Mouse (Mus musculus) intestine, postnatal 0 days (tissue): ENCODE measurements around the gene Palm. TPM values are rescaled to one million over a fixed set of nuclear protein-coding genes. Genes with fewer than 3 reads are reported as not detected.
A peak's percentile ranks its signal among the peaks of the same experiment; 100 is the strongest.

Source experiments
- ATAC-seq: fragments of 200-750 bp; cut with Nextera tagmentation; 2 replicates; pipeline ENCODE4 v1.8.0; 2017; ENCODE audit warnings: mild to moderate bottlenecking, moderate TSS enrichment, moderate library complexity
- H3K27ac ChIP-seq: fragments of 300-500 bp; sonication (generic); 2 replicates; pipeline ENCODE4 v1.5.1; 2014; ENCODE audit warnings: mild to moderate bottlenecking, low read depth, low read length, moderate library complexity
- H3K27me3 ChIP-seq: fragments of 300-500 bp; sonication (generic); replicated peaks from 2 replicates; pipeline ENCODE4 v1.6.1; 2014; ENCODE audit warnings: low read length, mixed read lengths; ENCODE audit not compliant: control insufficient read depth, insufficient read depth
- H3K36me3 ChIP-seq: fragments of 300-500 bp; sonication (generic); 2 replicates; pipeline ENCODE4 v1.6.1; 2014; ENCODE audit warnings: mild to moderate bottlenecking, moderate library complexity; ENCODE audit not compliant: control insufficient read depth, insufficient read depth
- H3K4me1 ChIP-seq: fragments of 300-500 bp; sonication (generic); replicated peaks from 2 replicates; pipeline ENCODE4 v1.6.1; 2014; ENCODE audit warnings: antibody characterized with exemption, low read length, mixed read lengths; ENCODE audit not compliant: control insufficient read depth, insufficient read depth
- H3K4me2 ChIP-seq: fragments of 300-500 bp; sonication (generic); replicated peaks from 2 replicates; pipeline ENCODE4 v1.6.1; 2014; ENCODE audit warnings: low read depth, mild to moderate bottlenecking, moderate library complexity
- H3K4me3 ChIP-seq: fragments of 300-500 bp; sonication (generic); 2 replicates; pipeline ENCODE4 v1.5.1; 2014; ENCODE audit warnings: low read depth, low read length
- H3K9ac ChIP-seq: fragments of 300-500 bp; sonication (generic); 2 replicates; pipeline ENCODE4 v1.6.1; 2014; ENCODE audit warnings: mild to moderate bottlenecking, low read depth, low read length
- H3K9me3 ChIP-seq: fragments of 300-500 bp; sonication (generic); 2 replicates; pipeline ENCODE4 v1.6.1; 2016; ENCODE audit warnings: mixed run types; ENCODE audit not compliant: control insufficient read depth
- CTCF ChIP-seq: sonication (generic); IDR thresholded peaks from 2 replicates; pipeline ENCODE4 v1.5.1; 2016; ENCODE audit warnings: low read depth, mild to moderate bottlenecking, control low read depth, antibody characterized with exemption, moderate library complexity
- WGBS: fragments of 180-500 bp; shearing (Covaris S2); extraction: QIAGEN DNeasy Blood & Tissue Kit; methylation state at CpG from one replicate; pipeline ENCODE4 v1.1.7; 2014; 5-methylcytosine and 5-hydroxymethylcytosine counted together
- polyA plus RNA-seq: library from polyadenylated mRNA; unstranded; fragments of >200 nt; fragmentation: Nextera tagmentation; extraction: Ambion mirVana; gene quantifications from 2 replicates; pipeline ENCODE4 v1.2.1, GENCODE M21; 2015

The Palm gene
- polyA plus RNA-seq, 1 experiment from 2014 or later = 19.9 TPM

DNA sequence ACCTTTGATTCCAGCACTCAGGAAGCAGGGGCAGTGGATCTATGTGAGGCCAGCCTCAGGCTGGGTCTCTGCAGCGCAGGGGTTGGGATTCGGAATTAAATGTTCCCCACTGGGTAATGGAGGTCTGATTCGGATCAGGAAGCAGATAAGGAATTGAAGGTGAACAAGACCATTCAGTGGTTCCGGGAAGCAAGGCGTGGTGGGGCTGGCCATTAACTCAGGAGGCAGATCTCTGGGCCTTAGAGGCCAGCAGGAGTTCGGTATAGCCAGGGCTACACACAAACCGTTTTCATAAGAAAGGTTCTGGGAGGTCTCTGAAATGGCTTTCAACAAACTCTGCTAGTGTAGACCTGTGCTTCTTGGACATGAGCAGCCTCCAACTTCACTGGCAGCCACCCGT is 59.5 kb downstream of the Palm start:
- Histone ChIP-seq H3K36me3 (peaks cover 13% of the 10 kb centered on the region; the same call in 1 of the 2 replicates), H3K4me1 (peaks cover 22% of the 10 kb centered on the region), H3K9ac (peak overlapping the region; percentile 63), H3K27ac (peak overlapping the region; percentile 100), H3K9me3 (no peaks in the 10 kb centered on the region), H3K4me3 (peak overlapping the region; percentile 38), H3K27me3 (no peaks in the 10 kb centered on the region), H3K4me2 (peak overlapping the region; percentile 69)
- 10% methylated on average over 8 of the region's 8 CpGs for WGBS
- no peak for TF ChIP-seq CTCF
- ATAC-seq = no peak

DNA sequence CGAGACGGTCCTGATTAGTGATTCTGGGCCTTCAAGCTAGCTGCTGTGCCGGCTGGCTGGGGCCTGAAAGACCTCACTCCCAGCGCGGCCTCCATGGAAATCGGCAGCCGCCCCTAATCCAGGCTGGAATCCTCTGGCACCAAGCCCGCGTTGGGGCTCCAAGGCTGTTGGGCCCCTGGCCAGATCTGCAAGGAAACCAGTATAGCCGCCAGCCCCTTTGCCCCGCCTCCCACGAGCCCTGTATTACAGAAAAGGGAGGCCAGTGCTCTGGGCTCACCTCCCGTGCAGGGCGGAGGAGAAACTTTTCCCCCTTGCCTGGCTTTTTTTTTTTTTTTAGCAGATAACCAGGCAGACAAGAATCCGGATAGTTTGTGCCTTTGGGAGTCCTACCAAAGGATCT is 60.0 kb downstream of the Palm start:
- Histone ChIP-seq H3K4me2 (peak overlapping the region; percentile 69), H3K4me1 (peaks cover 22% of the 10 kb centered on the region), H3K9me3 (no peaks in the 10 kb centered on the region), H3K27me3 (no peaks in the 10 kb centered on the region), H3K4me3 (peak overlapping the region; percentile 38), H3K27ac (peak overlapping the region; percentile 100), H3K9ac (peak overlapping the region; percentile 63), H3K36me3 (peaks cover 13% of the 10 kb centered on the region; the same call in 1 of the 2 replicates)
- TF ChIP-seq CTCF = no peak
- under 1% methylated on average over 15 of the region's 15 CpGs for WGBS
- ATAC-seq = peak; percentile 36

DNA sequence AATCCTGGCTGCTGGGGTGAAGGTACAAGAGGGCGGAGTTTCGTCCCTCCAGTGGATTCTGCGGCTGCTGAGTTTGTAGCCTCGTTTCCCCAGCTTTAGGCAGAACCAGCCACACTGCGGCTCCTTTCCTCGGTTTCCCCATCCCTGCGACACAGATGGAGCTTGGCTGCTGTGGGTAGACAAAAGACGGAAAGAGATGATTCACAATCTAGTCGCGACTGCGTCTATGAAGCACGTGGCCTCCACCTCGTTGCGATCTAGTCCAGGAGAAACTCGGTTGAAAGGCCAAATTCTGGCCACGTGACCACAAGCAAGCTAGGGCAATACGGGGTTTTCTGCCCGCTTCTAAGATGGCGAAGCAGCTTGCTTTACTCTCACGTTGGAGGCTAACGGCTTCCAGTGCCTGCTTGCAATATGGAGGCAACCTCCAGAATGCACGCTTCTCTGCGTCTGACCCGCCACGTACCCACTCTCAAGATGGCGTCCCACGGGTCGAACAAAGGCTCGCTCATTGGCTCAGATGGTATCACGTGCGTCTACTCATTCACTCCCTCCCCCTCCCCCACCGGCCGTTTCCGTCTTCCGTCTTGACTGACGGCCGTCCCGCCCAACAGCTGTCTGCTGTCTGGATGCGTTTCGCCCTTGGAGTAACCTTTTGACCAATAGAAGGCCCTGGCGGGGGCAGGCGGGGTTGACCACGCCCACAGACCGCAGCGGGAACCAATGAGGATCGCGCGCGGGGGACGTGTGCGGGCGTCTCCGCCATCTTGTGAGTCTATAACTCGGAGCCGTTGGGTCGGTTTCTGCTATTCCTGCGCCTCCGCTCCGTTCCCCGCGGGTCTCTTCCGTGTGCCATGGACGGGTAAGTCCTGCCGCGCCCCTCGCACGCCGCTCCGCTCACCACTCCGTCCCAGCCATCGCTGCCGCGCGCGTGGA is 60.8 kb downstream of the Palm start, which contains the start of gene Ptbp1:
Gene Ptbp1, plus strand, starts transcription at position 568 of the 936 bp plus-strand sequence.
- peak within 1 kb of the TSS; percentile 96 for H3K9ac ChIP-seq
- H3K27me3 ChIP-seq = no peaks in the 10 kb centered on the region
- H3K4me3 ChIP-seq = peak within 1 kb of the TSS; percentile 88
- H3K27ac ChIP-seq = peak within 1 kb of the TSS; percentile 100
- peaks cover 22% of the 10 kb centered on the region for H3K4me1 ChIP-seq
- peaks cover 19% of the 10 kb centered on the region for H3K36me3 ChIP-seq
- WGBS = under 1% methylated on average over 74 of the region's 75 CpGs
- H3K4me2 ChIP-seq = peak within 1 kb of the TSS; percentile 90
- H3K9me3 ChIP-seq = no peaks in the 10 kb centered on the region
- peak; percentile 83 for ATAC-seq
- TF ChIP-seq CTCF = no peak

DNA sequence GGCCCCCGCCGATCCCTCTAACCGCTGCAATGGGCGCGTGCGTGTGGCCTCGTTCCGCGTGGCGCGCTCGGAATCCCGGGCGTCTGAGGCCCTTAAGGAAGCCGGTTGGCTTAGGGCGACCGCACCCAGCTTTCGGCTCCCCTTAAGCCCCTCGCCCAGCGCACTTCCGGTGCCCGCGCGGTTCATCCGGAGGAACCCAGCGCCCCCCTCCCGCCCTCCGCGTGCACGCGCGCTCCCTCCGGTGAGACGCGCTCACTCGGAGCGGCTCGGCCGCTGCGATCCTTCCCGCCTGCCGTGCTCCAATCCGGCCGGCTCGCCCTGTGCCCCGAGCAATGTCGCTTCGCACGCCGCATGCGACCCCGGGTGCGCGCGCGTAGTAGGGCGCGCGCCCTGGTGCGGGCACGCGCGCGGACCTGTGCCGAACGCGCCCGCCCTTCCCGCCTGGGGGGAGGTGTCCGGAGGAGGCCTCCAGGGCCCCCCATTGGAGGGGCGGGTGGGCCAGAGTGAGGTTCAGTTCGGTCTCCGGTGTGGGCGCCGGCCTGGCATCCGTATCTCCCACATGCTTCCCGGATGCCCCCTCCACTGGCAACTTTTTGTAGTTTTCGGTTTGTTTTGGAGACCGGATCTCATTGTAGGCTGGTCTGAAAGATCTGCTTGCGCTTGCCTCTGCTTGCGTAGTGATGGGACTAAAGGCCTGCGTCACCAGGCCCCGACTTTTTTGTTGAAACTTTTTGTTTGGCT is 61.6 kb downstream of the Palm start:
- under 1% methylated on average over 78 of the region's 83 CpGs for WGBS
- Histone ChIP-seq H3K9me3 (no peaks in the 10 kb centered on the region), H3K27ac (peak overlapping the region; percentile 100), H3K4me2 (peak overlapping the region; percentile 90), H3K27me3 (no peaks in the 10 kb centered on the region), H3K4me3 (peak overlapping the region; percentile 88), H3K9ac (peak overlapping the region; percentile 96), H3K4me1 (peaks cover 22% of the 10 kb centered on the region), H3K36me3 (peaks cover 28% of the 10 kb centered on the region)
- TF ChIP-seq CTCF = peak; percentile 7; the same call in 1 of the 2 replicates
- peak; percentile 14 for ATAC-seq

DNA sequence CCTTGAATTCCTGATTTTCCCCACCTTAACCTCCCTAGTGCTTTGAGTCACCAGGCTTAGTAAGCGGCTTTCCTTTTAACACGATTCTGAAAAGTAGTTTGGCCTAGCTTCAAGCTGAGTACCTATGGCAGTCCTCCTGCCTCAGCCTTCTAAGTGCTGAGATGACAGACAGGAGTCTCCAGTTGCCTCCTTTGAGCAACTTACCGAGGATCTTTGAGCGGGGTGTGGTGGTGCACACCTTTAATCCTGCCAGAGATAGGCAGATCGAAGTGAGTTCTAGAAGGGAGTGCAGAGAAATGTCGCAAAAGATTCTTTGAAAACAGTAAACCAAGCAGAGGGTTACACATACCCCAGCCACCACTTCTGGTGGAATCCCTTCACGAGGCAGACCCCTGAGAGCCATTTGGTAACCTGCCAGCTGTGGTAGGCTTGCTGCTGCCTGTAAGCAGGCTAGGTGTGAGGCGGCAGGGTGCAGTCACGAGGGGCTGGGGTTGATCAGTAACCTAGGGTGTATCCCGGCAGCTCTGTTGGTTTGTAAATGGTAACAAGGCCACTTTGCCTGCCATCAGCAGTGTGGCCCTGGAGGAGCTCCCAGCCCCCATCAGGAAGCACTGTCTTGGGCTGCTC is 62.3 kb downstream of the Palm start:
- no peak for TF ChIP-seq CTCF
- Histone ChIP-seq H3K9me3 (no peaks in the 10 kb centered on the region), H3K27me3 (no peaks in the 10 kb centered on the region), H3K4me2 (peak overlapping the region; percentile 90), H3K9ac (peak overlapping the region; percentile 96), H3K27ac (peak overlapping the region; percentile 100), H3K36me3 (peaks cover 35% of the 10 kb centered on the region), H3K4me1 (peaks cover 22% of the 10 kb centered on the region), H3K4me3 (peak overlapping the region; percentile 88)
- ATAC-seq = peak; percentile 57
- 1% methylated on average over 10 of the region's 10 CpGs for WGBS
